Mouse (Mus musculus): ENCODE results near the gene Spty2d1.
"Not testable (repeated sequence)": the region's sequence is repeated elsewhere in the genome, so short reads cannot be mapped to it uniquely, and the experiment has no call there.

Spty2d1 gene

DNA sequence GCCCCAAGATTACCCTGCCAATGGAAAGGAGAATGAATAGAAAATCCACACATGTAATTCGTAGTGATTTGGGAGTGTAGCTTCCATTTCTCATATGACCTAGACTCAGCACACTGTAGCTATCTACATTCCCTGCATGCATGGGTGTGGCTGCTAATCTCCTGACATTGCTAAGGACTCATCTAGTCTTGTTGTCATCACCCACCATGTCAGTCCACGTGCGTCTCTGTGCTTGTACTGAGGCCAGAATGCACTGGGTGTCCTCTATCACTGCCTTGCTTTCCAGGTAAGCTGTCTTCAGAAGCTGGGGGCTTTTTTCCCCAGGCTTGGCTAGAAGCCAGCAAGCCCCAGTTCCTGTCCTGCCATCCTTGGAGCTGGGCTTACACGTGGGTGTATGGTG lies 18.8 kb downstream of the Spty2d1 start:
- DNase-seq (ENCODE audit: low spot score in 2 of 2) = not testable (repeated sequence)

GRCm38 (mm10) chr7:46987073-46987472 lies 21.1 kb downstream of the Spty2d1 start:
- no peak for DNase-seq (ENCODE audit: low spot score in 2 of 2)

- DNase-seq (ENCODE audit: low spot score in 2 of 2) = no peak
Observed at GRCm38 (mm10) chr7:46986646-46987045, 21.6 kb downstream of the Spty2d1 start.

DNA sequence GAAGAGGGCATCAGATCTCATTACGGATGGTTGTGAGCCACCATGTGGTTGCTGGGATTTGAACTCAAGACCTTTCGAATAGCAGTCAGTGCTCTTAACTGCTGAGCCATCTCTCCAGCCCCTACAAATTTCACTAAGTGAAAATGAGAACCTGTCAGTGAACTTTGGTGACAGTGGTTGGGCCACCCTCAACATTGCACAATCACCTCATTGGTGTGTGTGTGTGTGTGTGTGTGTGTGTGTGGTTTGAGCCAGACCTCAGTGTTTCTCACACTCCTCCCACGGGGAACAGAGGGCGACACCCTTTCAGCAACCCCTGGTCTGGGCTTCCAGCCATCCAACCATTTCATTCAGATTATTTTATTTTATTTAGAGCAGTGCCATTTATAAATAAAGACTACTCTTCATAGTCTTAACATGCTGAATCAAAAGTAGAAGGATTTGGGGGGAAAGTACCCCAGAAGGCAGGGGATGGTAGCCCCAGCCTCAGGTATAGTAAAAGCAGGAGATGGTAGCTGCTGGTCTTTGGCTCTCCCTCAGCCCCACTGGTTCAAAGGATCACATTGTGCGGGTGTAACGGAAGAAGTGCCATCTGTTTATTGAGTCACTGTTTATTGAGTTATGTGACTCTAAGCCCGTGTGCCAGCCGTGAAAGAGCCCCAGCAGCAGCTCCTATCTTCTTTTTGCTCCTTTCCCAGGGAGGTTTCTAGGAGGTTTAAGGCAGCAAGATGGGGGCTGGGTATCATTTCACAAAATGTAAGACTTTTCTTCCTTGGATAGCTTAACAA lies 22.3 kb downstream of the Spty2d1 start:
- DNase-seq (ENCODE audit: low spot score in 2 of 2) = no peak

DNA sequence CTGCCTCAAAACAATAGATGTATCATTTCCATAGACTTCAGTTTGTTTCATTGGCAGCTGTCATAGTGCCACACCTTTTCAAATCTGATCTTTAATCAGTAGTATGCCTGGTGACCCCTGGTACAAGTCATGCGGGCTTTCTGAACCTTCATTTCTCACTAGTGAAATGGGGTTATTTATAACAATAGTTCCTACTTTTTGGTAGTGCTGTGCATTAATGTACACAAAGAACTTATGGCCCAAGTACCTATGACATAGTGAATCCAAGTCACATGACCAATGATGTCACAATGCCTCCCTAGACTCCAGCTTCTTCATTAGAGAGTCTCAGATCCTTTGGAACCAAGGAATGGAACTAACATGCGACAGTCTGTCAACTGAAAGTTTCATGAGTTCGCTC lies 24.9 kb downstream of the Spty2d1 start, which contains the start of gene Gm9999:
Gene Gm9999 (plus strand): TSS at position 301 of the 400 bp plus-strand sequence.
- DNase-seq (ENCODE audit: low spot score in 2 of 2) = no peak

DNA sequence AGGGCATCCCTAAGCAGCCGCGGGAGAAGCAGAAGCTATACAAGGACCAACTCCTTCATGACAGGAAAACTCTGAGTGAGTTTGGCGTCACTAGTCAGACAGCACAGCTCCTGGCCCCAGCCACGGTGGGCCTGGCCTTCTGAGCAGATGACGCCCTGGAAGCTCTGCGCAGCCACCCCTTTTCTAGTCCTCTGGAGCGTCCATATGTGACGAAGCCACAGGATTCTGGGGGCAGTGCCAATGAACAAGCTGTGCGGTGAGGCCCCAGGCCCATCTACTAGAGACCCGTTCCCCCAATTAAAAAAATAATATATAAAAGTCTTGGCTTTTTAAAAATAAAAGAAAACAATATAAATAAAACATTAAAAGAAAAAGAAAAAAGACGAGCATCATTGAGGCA lies 32.8 kb downstream of the Spty2d1 start:
- DNase-seq (ENCODE audit: low spot score in 2 of 2) = no peak

GRCm38 (mm10) chr7:46974648-46975047 lies 33.6 kb downstream of the Spty2d1 start:
- DNase-seq (ENCODE audit: low spot score in 2 of 2) = no peak

DNA sequence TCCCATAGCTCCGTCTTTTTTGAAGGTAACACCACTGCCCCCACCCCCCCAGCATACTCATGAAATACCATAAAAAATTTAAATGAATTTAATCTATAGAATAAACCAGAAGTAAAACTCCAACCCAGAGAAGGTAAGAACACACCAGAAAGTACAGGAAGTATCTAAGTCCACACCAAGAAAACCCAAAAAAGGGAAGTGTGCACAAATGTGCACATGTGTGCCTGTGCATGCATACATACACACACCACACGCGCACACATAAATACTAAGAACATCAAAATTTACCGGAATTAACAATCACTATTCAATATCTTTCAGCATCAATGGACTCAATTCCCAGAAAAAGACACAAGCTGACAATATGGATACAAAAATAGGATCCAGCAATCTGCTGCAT lies 38.3 kb downstream of the Spty2d1 start:
- no peak for DNase-seq (ENCODE audit: low spot score in 2 of 2)

- DNase-seq (ENCODE audit: low spot score in 2 of 2) = no peak
Observed at GRCm38 (mm10) chr7:46964070-46964469, 44.1 kb downstream of the Spty2d1 start.

DNA sequence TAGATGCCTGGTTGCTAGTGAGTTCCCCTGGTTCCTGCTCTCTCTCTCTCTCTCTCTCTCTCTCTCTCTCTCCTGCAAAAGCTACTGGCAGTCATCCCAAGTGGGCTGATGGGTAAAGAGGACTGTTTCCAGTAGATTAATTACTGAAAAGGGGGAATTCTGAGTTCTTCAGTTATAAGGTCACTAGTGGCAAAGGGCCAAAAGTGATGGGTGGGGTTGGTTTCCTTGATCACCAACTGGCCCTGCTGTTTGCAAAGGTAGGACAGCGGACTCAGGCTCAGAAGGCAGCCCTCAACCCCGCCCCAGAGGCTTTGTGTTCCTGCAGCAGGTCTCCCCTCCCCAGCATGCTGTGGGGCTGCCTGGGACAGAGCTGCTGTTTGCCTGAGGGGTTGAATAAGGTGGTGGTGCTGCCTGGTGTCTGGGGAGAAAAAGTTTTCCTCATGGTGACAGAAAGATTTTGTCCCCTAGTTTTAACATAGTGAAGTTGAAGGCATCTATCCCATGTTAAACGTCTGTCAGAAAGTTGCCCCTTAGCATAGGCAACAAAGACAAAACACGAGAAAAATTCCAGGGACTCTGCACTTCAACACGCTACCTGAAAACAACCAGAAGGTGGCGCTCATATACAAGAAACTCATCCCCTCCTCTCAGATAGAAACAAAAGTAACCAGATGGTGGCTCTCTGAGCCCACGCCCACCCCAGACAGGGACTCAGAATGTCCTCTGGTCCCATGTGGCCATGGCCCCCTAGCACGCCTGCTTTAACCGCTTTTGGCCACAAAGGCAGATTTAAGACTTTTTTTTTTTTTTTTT lies 45.2 kb downstream of the Spty2d1 start:
- peak; percentile 34 to 71 for DNase-seq (ENCODE audit: low spot score in 2 of 2)

- DNase-seq (ENCODE audit: low spot score in 2 of 2) = no peak
Observed at GRCm38 (mm10) chr7:46962132-46962531, 46.1 kb downstream of the Spty2d1 start.

DNA sequence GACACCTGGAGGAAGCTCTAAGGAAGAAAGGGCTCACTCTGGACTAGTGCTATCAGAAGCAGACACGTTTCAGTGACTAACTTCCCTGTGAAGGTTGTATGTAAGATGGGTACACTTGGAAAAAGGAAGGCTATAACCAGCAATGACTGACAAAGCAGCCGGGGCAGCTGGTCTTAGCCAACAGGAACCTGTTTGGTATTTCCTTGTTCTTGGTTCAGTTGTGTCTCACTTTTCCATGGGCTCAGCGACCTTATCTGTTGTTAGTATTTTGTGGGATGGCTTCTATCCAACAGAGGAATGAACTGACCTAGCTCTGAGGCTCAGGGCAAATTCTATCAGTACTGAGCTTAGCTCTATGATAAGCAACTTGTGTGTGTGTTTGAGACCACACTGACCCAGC lies 47.2 kb downstream of the Spty2d1 start:
- DNase-seq (ENCODE audit: low spot score in 2 of 2) = no peak

- no peak for DNase-seq (ENCODE audit: low spot score in 2 of 2)
Observed at GRCm38 (mm10) chr7:46958853-46959252, 49.4 kb downstream of the Spty2d1 start.

- peak; percentile 88 to 95 for DNase-seq (ENCODE audit: low spot score in 2 of 2)
Observed at GRCm38 (mm10) chr7:46957831-46958691, 50.1 kb downstream of the Spty2d1 start, which contains the start of gene Uevld. Gene Uevld (minus strand): TSS chr7:46958527.
